Mouse (Mus musculus): ENCODE results near the gene Tbc1d1.

Tbc1d1 gene

DNA sequence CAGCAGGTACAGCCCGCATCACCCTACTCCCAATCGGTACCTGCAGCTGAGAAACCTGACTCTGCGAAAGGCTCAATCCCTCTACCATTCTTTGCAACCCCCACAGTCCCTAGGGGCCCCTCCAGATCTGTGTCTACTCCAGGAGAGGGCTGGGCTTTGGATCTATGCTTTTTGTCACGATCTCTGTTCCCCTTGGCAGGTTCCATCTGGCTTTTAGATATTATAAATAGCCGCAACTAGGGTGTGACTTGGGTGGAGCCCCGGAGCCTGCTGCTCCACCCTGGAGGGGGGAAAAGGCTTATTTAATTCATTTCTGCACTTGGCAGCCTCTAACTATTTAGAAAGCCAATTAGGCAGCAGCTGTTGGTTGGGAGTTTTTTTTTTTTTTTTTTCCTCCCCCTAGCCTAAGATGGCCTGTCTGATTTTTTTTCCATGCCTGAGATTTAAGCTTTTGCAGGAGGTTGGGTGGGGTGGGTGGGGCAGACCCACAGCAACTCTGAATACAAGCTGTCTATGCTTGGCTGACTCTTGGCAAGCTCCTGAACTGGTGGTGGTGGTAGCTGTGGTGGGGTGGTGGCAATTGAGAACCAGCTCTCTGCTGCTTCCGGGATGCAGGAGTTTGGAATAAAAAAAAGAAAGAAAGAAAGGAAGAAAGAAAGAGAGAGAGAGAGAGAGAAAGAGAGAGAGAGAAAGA is 208.5 kb downstream of the Tbc1d1 start:
- no peak for DNase-seq

DNA sequence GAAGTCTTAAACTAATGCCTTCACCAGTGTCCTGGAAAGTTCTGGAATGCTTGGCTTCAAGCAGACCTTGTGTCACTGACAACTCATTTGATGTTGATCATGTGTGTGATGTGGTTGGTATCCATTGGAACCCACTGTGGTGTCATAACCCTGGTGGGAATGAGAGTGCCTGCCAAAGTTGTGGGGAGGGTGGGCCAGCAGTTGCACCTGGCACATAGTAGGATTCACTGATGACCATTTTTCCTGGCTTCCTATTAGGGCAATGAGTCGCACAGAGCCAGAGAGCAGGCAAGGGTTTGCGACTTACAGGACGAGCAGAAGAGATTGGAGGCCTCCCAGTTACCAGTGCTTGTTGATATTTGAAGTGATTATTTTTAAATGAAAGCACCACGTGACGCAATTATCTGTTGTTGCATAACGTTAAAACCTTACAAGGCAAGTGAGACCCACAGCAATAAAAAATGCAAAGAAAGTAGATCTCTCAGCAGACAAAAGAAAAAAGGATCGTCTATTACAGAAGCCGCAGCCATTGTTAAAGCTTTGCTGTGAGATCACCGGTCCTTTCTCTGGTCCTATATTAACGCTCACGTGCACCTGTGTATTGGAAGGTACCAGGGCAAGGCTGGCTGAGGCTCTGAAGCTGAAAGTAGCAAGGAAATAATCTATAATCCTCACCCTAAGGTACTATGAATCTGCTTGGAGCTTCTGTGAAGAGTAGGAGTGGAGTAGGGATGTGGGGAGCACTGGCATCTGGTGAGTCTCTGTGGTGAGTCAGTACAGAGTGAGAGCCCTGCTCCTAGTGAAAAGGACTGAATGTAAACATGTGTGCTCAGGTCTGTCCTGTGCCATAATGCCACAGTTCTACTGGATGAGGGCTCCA is 209.3 kb downstream of the Tbc1d1 start:
- no peak for DNase-seq

DNA sequence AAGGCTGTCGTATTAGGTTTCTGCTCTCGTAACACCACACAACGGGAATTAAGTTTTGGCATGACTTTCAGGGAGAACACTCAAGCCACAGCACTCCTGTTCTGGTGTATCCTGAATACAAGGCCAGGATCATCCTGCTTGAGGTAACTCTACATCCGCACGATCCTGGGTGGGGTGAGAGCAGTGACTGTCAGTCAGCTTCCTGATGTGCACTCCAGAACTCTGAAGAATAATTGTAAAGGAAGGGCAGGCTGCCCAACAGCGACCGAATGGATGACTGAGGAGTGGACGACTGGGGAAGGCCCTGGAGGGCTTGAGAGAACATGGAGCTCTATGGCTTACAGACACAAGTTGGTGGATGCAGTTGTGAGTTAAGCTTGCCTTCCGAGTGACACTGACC is 210.0 kb downstream of the Tbc1d1 start:
- no peak for DNase-seq

DNA sequence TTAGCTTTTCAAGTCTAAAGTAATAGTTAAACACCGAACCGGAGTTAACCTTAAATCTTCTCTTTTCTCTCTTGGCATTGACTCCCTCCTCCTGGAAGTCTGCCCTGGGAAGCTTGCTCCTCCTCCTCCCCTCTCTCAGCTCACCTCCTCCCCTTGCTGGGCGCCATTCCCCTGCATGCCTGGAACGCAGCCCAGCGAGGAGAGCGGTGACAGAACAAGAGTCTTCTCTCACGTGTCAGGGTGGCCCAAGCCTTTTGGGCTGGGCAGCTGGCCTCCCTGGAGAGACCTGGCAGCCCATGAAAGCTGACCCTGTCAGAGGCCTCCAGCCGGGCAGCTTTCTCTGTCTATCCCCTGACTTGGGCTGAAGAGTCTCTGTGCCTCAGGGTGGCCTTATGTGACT is 211.3 kb downstream of the Tbc1d1 start:
- no peak for DNase-seq

DNA sequence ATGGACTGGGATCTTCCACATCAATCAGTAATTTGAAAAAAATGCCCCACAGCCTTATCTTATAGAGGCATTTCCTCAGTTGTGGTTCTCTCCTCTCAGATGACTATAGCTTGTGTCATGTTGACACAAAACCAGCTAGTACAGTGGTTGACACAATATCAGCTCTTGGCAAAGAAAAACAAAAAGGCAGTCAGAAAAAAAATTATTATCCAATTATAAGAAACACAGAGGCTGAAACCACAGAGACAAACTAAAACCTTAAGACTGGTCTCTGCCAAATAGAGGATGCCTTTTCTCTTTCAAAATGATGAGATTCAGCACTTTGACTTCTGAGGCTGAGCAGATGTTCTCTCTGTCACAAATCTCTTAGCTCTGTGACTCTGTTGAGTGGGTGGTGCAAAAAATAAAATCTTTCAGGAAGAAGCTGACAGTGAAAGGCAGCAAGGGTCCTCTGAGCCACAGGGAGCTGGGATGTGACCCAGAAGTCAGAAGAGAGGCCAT is 215.3 kb downstream of the Tbc1d1 start:
- no peak for DNase-seq

DNA sequence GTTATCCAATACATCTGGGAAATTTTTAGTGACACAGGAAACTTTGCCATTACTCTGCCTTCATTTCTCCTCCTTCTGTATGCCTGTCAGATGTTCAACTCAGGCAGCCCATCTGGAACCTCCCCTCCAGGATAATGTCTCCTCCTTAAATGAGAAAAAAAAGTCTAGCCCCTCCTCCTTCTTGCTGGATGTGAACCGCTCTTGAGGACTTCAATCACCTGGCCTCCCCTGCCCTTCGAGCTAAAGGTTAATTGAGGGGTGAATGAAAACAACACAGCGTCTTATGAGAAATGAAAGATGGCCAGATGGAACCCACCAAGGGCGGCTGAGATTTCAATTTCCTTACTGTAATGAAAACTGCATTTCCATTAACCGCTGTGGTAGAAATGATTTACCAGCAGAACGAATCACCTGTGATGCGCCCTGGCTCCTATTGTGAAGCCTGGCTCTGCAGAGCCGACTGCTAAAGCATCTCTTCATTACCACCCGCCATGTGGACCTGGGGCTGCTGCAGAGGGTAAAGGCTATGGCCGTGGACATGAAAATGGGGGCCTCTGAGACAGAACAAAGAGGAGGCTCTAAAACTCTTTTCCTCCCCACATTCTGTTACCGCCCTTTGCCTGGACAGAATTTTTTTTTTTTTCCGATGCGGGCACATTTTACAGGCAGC is 216.3 kb downstream of the Tbc1d1 start:
- no peak for DNase-seq

DNA sequence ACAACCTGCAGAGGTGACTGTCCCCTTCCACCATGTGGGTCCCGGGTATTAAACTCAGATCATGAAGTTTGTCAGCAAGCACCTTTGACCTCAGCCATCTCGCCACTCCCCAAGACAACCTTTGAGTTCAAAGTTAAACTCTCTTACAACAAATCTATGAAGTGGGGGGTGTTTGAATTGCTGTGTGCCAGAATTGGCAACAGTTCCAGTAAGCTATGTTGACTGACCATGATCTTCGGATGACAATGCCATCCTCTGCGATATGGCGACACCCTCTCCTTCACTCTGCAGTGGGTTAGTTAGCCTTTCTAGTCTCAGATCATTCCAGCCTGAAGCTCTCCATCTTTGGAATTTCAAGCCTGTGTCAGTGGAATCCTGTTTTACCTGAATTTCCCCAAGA is 217.6 kb downstream of the Tbc1d1 start:
- DNase-seq, result no peak

DNA sequence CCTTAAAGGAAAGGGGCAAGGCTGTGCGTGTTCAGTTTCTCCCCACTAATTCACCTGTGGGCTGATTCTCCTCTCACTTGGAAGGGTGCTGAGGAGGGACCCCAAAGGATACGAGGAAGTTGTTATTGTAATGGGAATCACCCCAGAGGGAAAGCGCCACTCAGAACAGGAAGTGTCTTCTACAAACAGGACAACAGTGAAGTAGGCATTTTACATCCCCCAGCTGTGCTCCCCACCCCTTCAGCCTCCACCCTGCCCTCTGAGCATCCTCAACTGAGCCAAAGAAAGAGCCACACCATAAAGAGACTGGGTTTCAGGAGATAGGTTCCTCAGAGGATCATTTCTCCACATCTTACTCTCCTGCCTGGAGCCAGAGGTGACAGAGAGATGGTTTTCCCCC is 219.7 kb downstream of the Tbc1d1 start:
- DNase-seq, result no peak

DNA sequence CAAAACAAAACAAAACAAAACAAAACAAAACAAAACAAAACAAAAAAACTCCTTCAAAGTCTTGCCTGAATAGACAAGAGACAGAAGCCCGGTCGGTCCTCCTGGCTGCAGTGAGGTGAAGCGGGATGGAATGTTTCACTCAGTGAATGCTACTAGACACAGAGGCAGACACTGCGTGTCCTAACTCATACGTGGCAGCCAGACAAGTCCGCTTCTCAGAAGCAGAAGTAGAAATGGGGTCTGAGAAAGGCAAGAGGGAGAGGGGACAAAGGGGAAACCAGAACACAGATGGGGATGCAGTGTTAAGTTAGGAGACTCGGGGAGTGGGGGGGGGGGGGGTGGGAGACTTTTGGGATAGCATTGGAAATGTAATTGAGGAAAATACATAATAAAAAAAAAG is 220.4 kb downstream of the Tbc1d1 start:
- DNase-seq, result no peak

DNA sequence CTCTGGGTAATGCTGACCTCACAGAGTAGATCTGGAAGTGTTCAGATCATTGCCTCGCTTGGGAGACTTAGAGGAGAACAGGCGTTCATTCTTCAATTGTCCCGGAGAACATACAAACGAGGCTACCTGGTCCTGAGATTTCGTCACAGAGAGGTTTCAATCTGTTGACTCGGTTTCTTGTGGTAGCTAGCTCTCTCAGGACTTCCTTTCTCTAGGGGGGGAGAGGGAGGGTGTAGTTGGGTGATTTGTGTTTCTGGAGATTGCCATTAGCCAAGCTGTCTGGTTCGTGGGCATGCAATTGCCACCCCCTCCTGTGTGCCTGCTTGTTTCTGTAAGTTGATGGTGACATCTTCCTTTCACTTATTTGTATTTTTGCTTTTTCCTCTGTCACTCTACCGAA is 221.6 kb downstream of the Tbc1d1 start:
- DNase-seq, result no peak

DNA sequence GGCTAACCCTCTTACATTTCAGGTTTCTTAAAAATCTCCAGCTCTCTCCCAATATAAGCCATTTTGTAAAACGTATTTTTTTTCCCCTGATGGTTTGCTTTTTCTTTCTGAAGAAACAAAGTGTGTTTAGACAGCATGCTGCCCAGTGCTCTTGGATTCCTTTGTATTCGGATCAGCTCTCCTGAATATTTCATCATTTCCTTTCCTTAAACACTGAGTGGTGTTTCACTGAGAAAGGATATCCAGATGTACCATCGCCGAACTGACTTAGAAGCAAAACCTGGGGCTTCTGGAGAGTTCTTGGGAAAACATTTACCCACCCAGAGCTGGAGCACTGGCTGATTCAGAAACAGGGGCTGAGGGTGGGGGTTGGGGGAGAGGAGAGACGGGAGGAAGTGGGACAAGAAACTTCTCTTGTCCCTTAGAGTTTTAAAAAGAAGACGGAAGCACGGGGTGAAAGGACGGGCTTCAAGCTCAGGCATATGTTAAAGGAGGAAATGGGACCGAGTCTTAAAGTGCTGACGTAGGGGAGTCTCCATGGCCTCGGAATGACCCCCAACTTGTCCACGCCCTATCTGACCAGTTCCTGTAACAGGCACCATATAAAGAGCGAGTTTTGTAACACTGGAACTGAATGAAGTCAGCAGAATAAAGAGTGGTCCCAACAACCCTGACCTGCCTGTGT is 222.6 kb downstream of the Tbc1d1 start:
- DNase-seq, result no peak

DNA sequence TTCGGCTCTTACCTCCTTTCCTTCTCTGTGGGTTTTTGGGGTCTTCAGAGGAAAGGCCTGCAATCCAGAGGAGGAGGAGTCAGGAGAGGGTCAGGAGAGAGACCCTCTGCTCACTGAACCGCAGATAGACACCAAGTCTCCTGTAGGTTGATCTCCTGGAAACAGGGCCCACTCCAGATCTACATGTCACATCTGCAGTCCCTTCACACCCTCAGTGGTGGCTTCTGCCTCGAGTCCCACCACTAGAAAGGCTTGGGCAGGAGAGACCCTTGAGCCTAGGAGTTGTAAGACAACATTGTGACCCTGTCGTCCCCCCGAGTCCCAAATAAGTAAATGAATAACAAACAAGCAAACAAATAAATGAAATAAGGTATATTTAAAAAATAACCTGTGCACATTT is 223.7 kb downstream of the Tbc1d1 start:
- no peak for DNase-seq

DNA sequence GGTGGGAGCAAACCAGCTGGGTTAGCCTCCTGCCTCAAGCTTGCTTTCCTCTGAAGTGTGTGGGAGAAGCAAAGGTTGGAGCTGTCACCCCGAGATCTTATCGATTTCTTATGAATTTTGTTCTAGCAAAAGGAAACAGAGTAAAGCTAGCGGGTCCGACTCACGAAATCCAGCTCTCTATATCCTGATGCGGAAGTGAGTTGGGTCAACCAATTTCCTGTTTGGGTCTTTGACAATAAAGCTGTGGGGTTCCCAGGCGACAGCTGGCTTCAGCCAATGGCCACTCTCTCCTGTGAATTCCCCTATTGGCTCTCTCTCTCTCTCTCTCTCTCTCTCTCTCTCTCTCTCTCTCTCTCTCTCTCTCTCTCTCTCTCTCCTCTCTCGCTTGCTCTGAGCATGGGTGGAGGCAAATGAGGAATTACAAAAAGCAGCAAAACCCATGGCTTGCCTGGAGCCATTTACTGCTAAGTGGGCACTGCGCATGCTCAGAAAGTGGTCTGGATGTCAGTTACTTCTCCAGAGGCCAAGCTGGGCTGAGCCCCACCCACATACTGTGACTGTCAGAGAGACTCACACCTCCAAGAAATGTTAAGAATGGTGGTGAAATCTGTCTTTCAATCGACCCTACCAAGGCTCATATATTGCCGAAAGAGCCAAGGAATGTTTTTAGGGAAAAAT is 224.7 kb downstream of the Tbc1d1 start:
- no peak for DNase-seq

DNA sequence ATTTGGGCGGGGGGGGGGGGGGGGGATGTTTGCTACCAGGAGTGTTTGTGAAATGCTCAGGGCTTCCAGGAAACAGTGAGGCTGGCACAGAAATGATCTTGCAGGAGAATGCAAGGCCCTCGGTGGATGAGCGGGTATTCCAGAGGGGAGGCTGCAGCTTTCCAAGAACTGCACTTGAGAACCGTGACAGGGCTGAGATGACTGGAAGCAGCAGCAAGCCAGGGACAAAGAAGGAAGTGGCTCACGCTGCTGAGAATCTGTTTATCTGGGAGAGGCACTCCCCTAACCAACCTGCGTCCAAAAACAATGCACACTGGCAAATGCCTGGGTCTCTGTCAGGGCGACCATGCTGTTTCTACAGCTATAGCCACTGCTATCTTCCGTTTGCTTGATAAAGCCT is 225.4 kb downstream of the Tbc1d1 start:
- DNase-seq, result no peak

DNA sequence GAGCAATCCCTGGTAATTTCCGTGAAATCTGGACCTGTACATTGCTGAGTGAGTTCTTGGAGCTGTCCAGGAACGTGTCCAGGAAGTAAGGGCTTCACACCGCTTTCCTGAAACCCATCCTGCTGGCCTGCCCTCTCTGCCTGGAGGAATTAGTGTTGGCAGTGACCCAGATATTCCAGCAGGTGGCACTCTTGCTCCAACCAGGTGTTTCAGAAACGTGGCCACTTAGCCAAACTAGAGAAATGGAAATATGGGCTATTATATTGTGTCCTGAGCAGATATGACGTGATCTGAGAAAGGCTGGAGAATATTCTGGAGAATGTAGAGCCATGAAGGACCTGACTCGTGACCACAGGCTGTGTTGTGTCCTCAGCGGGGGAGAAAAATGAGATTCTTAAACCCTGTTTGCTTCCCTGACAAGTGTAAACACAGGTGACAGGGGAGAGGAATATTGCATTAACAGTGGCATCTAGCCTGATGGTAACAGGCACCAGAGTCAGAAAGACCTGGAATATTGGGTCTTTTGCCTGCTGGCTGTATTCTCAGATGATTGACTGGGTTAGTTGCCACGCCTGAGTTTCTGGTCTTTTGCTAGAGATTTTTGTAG is 226.4 kb downstream of the Tbc1d1 start:
- DNase-seq, result peak; percentile 49

DNA sequence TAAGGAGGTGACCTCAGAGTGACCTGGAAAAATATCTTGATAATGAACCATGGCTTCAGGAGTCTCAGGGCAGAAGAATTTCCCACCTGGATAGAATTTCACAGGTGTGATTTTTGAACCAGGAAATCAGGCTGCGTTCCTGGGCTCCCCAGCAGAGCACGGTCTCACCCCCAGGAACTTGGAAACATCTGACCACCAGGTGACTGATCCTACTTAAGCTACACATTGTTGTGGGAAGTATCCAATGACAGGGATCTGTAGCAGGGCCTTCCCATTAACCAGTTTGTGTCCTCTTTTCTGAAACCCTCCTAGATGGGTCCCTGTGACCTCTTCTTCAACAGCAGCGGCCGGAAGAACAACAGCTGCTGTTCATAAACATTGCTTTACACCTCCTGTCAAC is 227.1 kb downstream of the Tbc1d1 start:
- no peak for DNase-seq

DNA sequence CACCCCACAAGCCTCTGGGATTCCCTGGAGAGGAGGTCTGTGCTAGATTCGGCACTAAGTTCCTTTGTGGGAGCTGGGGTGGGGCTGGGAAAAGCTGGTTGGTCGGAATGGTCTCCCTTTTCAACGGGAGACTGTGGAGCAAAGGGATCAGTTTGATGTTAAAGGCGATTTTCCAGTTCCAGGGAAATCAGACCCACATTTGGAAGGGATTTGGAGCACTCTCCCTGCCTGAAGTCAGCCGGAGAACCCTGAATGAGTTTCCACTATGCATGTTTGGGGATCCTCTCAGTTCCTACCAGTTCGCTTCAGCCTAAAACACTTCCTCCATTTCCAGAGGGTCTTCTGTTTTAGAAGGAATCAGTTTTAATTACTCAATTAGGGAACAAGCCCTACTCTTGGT is 228.4 kb downstream of the Tbc1d1 start:
- DNase-seq, result no peak

DNA sequence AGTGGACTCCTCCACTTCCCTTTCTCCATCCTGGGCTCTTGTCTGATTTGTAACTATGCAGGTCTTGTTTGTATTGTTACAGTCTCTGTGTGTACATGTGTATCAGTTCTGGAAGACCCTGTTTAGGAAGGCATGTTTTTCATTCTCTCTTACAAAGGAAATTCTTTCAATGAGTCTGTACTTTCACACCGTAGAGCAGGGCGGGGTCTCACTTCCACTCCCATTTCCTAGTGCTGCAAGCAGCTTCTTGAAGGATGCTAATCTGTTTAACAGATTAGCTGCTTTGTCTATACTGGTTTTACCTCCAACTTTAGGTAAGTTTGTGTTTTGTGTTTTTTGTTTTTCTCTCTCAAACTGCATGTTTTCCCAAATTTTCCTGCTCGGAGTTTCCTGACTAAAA is 230.9 kb downstream of the Tbc1d1 start:
- no peak for DNase-seq

DNA sequence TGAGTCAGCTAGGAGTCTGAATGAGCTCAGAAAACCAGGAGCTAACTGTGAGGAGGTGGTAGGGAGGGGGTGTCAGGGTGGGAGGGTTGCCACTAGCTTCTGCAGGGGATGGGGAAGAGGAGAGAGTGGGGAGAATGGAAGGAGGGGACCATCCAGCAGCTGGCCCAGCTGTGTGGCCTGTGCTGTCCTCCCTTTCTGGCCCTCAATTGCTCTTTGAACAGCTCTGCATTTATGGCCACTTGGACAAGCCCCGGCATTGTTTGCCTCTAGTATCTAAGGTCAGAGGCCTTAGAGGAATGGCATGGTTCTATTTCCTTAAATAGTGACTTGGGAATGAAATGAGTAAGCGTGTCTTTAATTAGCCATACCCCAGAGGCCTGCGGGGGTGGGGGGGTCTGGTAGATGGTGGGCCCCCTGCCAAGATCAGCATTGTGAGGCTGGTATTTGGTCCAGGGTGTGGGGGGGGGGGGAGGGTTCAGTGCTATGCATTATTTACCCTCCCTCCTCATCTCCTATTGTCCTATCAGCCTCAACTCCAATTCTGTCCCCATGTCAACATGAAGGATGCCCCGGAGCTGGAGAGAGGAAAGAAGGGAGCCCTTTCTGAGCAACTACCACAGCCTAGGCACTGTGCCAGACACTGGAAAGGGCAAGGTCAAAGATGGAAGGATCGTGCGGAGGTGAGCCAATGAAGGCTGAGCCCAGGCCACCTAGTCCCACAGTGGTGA is 233.3 kb downstream of the Tbc1d1 start:
- no peak for DNase-seq

DNA sequence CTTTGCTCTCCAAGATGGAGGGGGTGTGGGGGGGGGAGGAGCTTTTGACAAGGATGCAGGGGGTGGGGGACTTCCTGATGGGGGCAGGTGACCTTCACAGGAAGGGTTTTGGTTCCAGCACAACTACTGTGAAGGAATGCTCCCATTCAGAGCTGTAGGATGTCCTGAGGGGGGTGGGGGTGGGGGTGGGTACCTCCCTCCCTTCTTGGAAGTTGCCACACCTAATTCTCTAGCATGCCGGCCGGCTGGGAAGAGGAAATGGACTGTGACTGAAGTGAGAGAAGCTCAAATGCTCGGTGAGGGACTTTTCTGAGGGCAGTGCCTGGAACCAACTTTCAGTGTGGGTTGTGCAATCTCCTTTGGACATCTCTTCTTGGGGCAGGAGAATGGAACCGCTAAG is 235.2 kb downstream of the Tbc1d1 start:
- DNase-seq, result no peak

DNA sequence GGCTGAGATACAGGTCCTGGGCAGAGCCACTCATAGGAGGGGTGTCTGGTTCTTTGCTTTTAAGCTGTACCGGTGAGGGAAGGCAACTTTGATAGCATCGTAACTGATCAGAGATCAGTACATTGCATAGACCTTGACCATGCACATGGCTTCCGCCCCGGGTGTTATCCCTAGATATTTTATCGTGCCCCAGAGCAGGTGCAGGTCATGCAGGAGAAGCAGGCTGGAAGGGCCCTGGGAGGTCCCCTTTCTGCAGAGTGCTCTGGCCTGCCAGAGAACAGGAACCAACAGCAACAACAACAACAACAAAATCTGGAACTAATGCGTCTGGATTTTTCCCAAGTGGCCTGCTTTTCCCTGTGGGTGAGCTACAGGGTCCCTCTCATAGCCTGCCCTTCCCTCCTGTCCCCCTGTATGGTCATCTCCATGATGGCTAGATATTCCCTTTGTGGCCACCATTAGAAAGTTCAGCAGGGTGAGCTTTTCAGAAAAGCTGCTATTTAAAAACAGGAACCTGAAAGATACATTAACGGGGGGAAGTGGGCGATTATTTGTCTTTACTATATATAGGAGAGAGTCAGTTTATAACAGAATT is 236.4 kb downstream of the Tbc1d1 start:
- no peak for DNase-seq

Data from cerebellum, adult 11 months (tissue).